Mouse (Mus musculus) heart, adult 9 months (tissue): ENCODE data around the gene Fam43a.

ENCODE experiments used
- DNase-seq, 2 experiments: peaks; one replicate each; pipeline ENCODE4 v3.0.0; 2022; ENCODE audit warnings: low spot score in 2 of 2

Fam43a gene

GRCm38 (mm10) chr16:30595835-30596557 is 3.5 kb upstream of the Fam43a start:
- no peak for DNase-seq

DNA sequence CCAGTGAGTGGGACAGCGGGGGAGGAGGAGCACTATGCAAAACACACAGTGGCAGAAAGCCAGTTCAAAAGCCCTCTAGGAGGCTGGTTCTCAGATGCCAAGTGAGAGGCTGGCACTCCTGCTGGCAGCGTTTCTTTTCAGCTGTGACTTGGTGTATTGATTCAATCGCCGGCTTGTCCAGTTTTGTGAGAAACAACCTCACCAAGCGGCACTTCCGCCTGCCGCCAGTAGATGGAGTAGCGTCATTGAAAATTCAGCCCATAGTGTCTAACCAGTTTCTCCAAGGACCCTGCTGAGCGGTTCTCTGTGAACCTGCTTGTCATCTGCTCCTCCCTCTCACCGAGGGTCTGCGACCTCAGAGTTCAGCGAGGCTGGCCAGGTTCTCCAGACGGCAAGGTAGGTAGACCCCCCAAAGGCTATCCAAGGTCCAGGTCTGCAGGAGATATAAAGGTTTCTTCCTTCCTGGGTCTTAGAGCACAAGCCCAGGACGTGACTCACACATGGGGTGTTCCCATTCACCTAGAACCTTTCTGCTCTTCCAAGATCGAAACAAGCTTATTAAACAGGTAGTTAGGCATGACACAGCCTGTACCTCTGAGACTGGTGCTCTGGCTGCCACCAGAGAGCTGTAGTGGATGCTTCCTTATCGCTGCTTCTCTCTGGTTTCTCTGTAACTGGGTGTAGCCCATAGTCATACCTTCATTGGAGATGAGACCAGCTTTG is 2.4 kb upstream of the Fam43a start:
- peak; percentile 75 to 89 for DNase-seq

DNA sequence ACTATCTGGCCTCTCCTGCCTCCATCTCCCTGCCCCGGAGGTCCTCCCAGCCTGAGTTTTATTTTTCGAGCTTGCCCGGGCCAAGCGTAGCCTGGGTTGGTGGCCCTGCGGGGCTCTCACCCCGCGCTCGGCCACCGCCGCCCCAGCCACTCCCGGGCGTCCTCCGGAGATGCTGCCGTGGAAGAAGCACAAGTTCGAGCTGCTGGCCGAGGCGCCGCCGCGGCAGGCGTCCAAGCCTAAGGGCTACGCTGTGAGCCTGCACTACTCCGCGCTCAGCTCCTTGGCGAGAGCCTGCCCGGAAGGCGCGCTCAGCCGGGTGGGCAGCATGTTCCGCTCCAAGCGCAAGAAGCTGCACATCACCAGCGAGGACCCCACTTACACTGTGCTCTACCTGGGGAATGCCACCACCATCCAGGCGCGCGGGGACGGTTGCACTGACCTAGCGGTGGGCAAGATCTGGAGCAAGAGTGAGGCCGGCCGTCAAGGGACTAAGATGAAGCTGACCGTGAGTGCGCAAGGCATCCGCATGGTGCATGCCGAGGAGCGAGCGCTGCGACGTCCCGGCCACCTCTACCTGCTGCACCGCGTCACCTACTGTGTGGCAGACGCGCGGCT is 1.0 kb downstream of the Fam43a start:
- DNase-seq: peak; percentile 63 to 75

DNA sequence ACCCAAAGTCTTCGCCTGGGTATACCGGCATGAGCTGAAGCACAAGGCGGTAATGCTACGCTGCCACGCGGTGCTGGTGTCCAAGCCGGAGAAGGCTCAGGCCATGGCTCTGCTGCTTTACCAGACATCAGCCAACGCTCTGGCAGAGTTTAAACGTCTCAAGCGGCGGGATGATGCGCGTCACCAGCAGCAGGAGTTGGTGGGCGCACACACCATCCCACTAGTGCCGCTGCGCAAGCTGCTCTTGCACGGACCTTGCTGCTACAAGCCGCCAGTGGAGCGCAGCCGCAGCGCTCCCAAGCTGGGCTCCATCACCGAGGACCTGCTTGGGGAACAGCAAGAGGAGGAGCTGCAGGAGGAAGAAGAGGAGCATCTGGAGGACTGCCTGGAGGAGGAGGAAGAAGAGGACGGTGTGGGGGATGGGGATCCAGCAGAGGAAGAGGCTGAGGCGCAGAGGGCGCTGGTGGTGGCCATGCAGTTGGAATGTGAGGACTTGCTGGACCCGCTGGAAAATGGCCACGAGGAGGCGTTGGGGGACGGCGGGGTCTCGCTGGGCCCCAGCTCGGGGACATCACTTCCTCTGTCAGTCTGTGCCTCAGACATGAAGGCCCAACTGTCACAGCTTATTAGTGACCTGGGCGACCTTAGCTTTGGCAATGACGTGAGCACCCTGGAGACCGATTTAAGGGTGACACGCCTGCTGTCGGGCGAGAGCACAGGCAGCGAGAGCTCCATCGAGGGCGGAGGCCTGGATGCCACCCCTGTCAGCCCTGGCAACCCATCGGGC is 1.7 kb downstream of the Fam43a start:
- DNase-seq: peak; percentile 63 to 67

- DNase-seq: peak; percentile 19 to 38
Measured at GRCm38 (mm10) chr16:30601946-30602345, 2.4 kb downstream of the Fam43a start.

- DNase-seq: no peak
Measured at GRCm38 (mm10) chr16:30602684-30603530, 3.4 kb downstream of the Fam43a start.

GRCm38 (mm10) chr16:30603531-30603842 is 4.0 kb downstream of the Fam43a start:
- DNase-seq: peak; percentile 29 to 40

DNA sequence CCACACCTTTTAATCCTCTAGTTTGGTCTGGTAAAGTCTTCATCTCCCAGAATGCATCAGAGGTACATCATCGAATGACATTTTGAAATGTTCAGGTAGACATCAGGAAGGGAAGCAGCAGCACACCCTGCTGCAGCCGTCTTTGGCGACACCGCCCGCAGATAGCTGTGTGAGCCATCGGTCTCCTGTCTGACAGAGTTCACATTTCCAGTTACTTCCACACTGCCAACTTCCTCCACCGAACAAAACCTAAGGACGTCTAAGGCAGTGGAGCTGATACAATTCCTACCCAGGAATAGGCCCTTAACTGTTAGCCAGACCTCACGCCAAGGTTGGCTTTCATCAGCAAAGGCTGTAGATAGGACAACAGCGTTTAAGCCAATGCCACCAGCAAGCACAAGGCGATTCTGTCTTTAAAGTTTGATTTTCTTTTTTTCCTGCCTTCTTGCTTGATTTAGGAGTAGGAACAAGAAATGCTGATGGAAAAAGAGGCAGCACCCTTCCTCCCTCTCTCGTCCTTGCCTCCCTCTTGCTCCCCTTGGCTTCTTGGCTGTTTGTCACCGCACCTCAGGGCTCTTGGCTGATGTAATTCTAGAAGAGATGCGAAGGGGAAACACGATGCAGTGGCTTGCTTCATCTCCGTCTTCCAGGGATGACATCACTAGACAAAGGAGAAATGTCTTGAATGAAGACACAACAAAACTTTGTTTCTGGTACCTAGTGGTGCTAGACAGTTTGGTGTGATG is 4.7 kb downstream of the Fam43a start:
- peak; percentile 29 to 43 for DNase-seq

GRCm38 (mm10) chr16:30604807-30605137 is 5.2 kb downstream of the Fam43a start:
- DNase-seq: no peak

DNA sequence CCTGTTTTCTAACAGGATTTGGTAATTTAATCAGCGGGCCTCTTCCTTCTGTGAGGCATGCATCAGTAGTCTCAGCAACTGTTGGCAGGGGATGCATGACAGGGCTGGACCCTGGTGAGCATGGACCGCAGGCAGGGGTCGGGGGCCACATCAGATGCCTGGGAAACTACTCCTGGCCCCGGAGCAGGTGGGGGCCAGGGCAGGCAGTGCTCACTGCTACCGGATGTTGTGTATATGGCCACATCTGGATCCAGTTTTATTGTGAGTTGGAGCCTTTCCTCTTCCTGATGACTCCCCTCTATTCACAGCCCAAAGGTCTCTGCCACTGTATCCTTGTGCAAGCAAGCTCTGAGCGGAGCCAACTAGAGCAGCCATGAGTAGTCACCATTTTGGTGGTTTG is 6.0 kb downstream of the Fam43a start:
- DNase-seq: peak in 1 of 2 experiments; percentile 21

DNA sequence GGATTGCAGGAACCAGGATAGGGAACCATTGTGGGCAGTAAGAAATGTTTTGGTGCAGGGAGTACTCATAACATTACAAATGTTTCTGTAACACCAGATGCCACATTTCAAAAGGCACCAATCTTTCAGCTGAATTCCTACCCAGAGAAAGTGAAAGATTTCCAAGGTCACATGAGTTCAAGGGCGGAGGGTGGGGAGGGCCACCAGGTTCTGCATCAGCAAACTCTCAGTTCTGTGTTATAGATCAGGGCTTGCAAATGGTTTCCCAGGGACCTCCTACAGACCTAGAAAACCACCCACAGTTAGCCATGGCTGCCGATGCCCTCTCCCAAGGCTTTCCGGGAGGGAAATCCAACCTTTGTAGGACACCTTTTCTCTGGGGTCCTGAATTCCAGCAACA is 8.3 kb downstream of the Fam43a start:
- DNase-seq: no peak

DNA sequence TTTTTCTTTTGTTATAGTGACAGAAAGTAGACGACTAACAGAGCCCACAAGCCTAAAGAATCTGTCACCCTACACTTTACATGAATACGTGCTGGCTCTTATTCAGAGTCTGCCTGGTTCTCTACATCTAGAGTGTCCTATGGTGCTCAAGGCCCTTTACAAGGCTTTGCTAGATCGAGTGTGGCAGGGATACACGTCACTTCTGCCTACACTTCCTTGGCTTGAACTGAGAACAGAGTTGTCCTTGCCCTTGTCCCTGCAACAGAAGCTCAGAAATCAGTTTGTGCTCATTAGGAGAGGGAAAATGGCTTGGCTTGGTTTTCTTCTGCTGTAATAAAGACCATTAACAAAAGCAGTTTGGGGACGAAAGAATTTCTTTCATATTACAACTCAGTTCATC is 11.8 kb downstream of the Fam43a start:
- no peak for DNase-seq

GRCm38 (mm10) chr16:30613122-30613521 is 13.6 kb downstream of the Fam43a start:
- DNase-seq: no peak

DNA sequence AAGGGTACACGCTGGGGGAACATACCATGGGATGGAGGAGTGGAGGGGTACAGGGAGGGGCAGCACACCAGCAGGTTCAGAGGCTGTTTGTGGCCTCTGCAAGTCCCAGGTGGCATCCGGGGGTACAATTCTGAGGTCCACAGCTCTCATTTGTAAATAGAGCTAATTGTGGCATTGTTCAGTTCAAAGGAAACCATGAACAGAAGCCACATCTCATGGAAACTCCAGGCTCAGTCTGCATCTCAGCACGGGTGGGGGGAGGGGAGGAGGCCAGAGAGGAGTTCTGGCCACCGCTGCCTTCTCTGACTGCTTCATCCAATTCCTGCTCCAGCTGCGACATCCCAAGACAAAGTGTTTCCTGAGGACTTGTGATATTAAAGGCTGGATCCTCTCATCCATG is 14.6 kb downstream of the Fam43a start:
- DNase-seq: no peak

GRCm38 (mm10) chr16:30614705-30615317 is 15.3 kb downstream of the Fam43a start:
- DNase-seq: no peak

DNA sequence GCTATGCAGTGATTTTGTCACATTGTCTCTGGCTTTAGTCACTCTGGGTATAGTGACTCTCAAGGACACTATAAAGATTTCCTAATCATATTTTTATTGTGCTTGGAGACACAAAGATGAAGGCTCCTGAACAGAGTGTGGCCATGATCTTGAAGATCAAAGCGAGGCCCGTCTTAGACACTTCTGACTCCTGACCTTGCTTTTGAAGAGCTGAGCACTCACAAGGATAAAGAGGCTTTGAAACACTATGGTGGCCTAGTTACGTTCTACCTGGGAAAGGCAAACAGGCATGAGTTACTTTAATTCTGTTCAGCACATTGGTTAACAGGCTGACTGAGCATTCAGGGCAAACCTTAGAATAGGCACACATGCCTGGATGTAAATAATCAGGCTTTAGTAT is 16.8 kb downstream of the Fam43a start:
- no peak for DNase-seq

DNA sequence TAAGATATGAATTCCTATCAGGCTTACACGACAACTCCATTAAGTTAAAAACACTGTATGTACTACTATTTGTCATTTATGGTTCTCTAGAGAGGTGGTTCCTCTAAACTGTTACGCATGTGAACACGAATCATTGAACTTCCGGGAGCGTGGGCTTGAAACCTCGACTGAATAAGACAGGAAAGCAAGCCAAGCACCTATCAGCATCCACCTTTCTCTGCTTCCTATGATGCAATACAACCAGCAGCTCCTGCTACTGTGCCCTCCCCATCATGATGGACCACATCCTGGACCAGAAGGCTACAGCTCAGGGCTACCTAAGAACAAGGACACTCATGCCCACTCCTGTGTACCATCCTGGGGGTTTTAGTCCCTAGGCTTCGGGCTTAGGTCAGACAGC is 24.1 kb downstream of the Fam43a start:
- DNase-seq: no peak

DNA sequence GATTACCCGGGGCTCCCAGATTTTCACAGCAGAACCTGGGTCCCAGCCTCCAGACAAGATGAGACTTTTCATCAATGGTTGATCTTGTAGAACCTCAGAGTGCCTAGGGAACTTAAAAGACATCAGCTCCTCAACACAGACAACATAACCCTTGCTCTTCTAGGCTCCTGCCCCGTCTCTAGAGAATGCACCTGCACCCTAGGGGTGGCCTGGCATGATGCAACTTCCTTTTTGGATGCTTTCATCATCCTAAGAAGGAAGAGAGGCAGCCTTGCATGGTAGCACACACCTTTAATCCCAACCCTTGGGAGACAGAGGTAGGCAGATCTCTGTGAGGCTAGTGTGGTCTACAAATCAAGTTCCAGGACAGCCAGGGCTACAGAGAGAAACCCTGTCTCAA is 25.1 kb downstream of the Fam43a start:
- DNase-seq: no peak

DNA sequence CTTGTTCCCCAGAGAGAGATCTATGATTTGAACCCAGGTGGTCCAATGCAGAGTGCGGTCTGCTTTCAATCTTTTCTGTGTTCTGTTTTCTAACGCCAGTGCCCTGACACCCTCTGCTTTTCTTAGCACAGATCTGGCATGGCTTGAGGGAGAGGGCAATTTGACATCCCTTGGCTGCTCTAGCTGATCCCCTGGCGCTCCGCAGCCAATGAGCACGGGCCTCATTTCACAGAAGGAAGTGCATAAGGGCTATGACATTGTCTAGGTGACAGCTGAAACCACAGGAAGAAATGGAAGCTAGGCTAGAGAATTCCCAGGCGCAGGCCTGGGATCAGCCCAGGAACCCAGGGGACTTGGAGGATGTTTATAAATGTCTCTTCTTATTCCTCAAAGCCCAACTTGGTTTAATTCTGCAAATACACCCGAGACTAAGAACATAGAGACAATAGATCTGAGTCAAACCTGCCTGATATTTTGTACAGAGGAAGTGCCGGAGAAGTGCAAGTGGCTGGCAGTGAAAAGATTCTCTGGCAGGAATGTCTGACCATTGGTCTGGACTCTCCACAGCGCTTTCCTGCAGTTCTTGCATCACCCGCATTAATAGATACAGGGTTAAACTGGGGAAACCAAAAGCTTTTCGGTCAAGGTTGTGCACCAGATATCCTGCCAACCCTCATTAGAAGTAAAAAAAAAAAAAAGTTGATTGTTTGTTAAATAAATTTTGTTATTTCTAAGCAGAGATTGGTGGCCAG is 28.2 kb downstream of the Fam43a start:
- DNase-seq: peak; percentile 19 to 33

- DNase-seq: no peak
Measured at GRCm38 (mm10) chr16:30628401-30628800, 28.9 kb downstream of the Fam43a start.
